Mouse (Mus musculus) liver, adult 2 months (tissue): Measurements from ENCODE around the gene Kif5a.

Source experiments
- CTCF ChIP-seq: fragments of 200-500 bp; IDR thresholded peaks from 2 replicates; pipeline ENCODE4 v1.5.1; 2011; ENCODE audit warnings: low read depth, low read length, control low read depth
- POLR2A ChIP-seq: fragments of 200-500 bp; IDR thresholded peaks from 2 replicates; pipeline ENCODE4 v1.6.1; 2011; ENCODE audit warnings: low read length, control low read depth; ENCODE audit not compliant: insufficient read depth; ENCODE audit errors: extremely low read depth

DNA sequence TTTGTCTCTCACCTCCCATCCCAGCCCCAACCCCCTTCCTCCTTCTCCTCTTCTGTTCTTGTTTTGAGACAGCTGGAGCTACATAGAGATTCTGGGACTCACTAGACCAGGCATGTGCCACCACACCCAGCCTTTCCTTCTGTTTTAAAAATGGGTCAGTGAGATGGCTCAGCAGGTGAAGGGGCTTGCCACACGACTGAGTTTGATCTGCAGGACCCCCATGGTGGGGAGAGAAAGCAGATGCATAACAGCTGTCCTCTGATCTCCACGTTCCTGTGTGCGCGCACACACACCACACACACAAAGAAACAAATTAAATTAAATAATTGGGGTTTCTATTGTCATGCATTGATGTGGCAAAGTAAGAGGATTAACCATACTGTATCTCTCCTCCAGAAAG, 1.8 kb upstream of the Kif5a start:
- TF ChIP-seq CTCF (no peak), POLR2A (no peak)
